Mouse (Mus musculus) neural tube, embryonic 15.5 days (tissue): ENCODE measurements around the gene Gigyf1. TPM values are rescaled to one million over a fixed set of nuclear protein-coding genes. Genes with fewer than 3 reads are reported as not detected.

Experiments used
- ATAC-seq: fragments of 200-750 bp; cut with Nextera tagmentation; 2 replicates; pipeline ENCODE4 v1.8.0; 2017; ENCODE audit warnings: mild to moderate bottlenecking, moderate TSS enrichment, moderate library complexity; ENCODE audit not compliant: low FRiP score
- H3K27ac ChIP-seq: fragments of 300-500 bp; sonication (generic); replicated peaks from 2 replicates; pipeline ENCODE4 v1.5.1; 2015; ENCODE audit warnings: mild to moderate bottlenecking, inconsistent platforms
- H3K27me3 ChIP-seq: fragments of 300-500 bp; sonication (generic); replicated peaks from 2 replicates; pipeline ENCODE4 v1.6.1; 2015; ENCODE audit warnings: inconsistent platforms
- H3K36me3 ChIP-seq: fragments of 300-500 bp; sonication (generic); 2 replicates; pipeline ENCODE4 v1.6.1; 2015; ENCODE audit warnings: inconsistent platforms
- H3K4me1 ChIP-seq: fragments of 300-500 bp; sonication (generic); 2 replicates; pipeline ENCODE4 v1.6.1; 2015; ENCODE audit warnings: inconsistent platforms
- H3K4me2 ChIP-seq: fragments of 300-500 bp; sonication (generic); 2 replicates; pipeline ENCODE4 v1.6.1; 2015; ENCODE audit warnings: inconsistent platforms, mild to moderate bottlenecking, moderate library complexity
- H3K4me3 ChIP-seq: fragments of 300-500 bp; sonication (generic); replicated peaks from 2 replicates; pipeline ENCODE4 v1.5.1; 2015; ENCODE audit warnings: mild to moderate bottlenecking, inconsistent platforms
- H3K9ac ChIP-seq: fragments of 300-500 bp; sonication (generic); replicated peaks from 2 replicates; pipeline ENCODE4 v1.6.1; 2015; ENCODE audit warnings: mild to moderate bottlenecking, inconsistent platforms
- H3K9me3 ChIP-seq: fragments of 300-500 bp; sonication (generic); replicated peaks from 2 replicates; pipeline ENCODE4 v1.6.1; 2016; ENCODE audit warnings: inconsistent platforms
- WGBS: fragments of 180-500 bp; shearing (Covaris S2); methylation state at CpG from one replicate; pipeline ENCODE4 v1.1.7; 2015; ENCODE audit warnings: mixed read lengths; 5-methylcytosine and 5-hydroxymethylcytosine counted together
- polyA plus RNA-seq: library from polyadenylated mRNA; unstranded; fragments of >200 nt; fragmentation: Nextera tagmentation; extraction: Ambion mirVana; gene quantifications from 2 replicates; pipeline ENCODE4 v1.2.1, GENCODE M21; 2015

The Gigyf1 gene
- polyA plus RNA-seq, 1 experiment from 2014 or later: 16.7 TPM

GRCm38 (mm10) chr5:137501709-137502666, 16.4 kb upstream of the Gigyf1 start, which contains the start of gene Pop7:
Gene Pop7 (minus strand): TSS chr5:137502518.
- 2% methylated on average over 64 of the region's 64 CpGs for WGBS
- H3K27me3 ChIP-seq: no peaks in the 10 kb centered on the region

GRCm38 (mm10) chr5:137502667-137503110, 15.7 kb upstream of the Gigyf1 start:
- H3K4me1 ChIP-seq: peaks cover 19% of the 10 kb centered on the region
- no peaks in the 10 kb centered on the region for H3K9me3 ChIP-seq
- H3K9ac ChIP-seq: peak overlapping the region; percentile 64
- under 1% methylated on average over 29 of the region's 30 CpGs for WGBS
- H3K4me2 ChIP-seq: peak overlapping the region; percentile 84
- H3K4me3 ChIP-seq: peak overlapping the region; percentile 64
- no peaks in the 10 kb centered on the region for H3K27me3 ChIP-seq
- no peaks in the 10 kb centered on the region for H3K36me3 ChIP-seq
- H3K27ac ChIP-seq: peak overlapping the region; percentile 99
- ATAC-seq: peak; percentile 82

More at GRCm38 (mm10) chr5:137501709-137502666, 16.4 kb upstream of the Gigyf1 start, which contains the start of gene Pop7:
- H3K27ac ChIP-seq: peak within 1 kb of the TSS; percentile 99
- no peaks in the 10 kb centered on the region for H3K9me3 ChIP-seq
- H3K36me3 ChIP-seq: no peaks in the 10 kb centered on the region
- H3K4me2 ChIP-seq: peak within 1 kb of the TSS; percentile 84
- H3K4me3 ChIP-seq: peak within 1 kb of the TSS; percentile 64
- ATAC-seq: peak; percentile 97
- H3K4me1 ChIP-seq: peaks cover 19% of the 10 kb centered on the region
- peak within 1 kb of the TSS; percentile 64 for H3K9ac ChIP-seq

- Histone ChIP-seq H3K27me3 (no peaks in the 10 kb centered on the region), H3K9ac (no peak overlapping the region), H3K4me1 (peaks cover 19% of the 10 kb centered on the region), H3K4me3 (no peak overlapping the region), H3K27ac (no peak overlapping the region), H3K9me3 (no peaks in the 10 kb centered on the region), H3K4me2 (no peak overlapping the region), H3K36me3 (no peaks in the 10 kb centered on the region)
- WGBS: 86% methylated on average over 6 of the region's 6 CpGs
- no peak for ATAC-seq
Measured at GRCm38 (mm10) chr5:137504041-137504440, 14.3 kb upstream of the Gigyf1 start.

- peak overlapping the region; percentile 99 for H3K9ac ChIP-seq
- peak overlapping the region; percentile 77 for H3K4me2 ChIP-seq
- WGBS: 3% methylated on average over 28 of the region's 52 CpGs
- ATAC-seq: peak; percentile 72
- peak overlapping the region; percentile 88 for H3K27ac ChIP-seq
- H3K9me3 ChIP-seq: no peaks in the 10 kb centered on the region
- peak overlapping the region; percentile 84 for H3K4me3 ChIP-seq
- H3K27me3 ChIP-seq: no peaks in the 10 kb centered on the region
- H3K4me1 ChIP-seq: peaks cover 43% of the 10 kb centered on the region
- H3K36me3 ChIP-seq: no peaks in the 10 kb centered on the region
Measured at GRCm38 (mm10) chr5:137510014-137510501, 8.3 kb upstream of the Gigyf1 start.

GRCm38 (mm10) chr5:137510573-137511390, 7.6 kb upstream of the Gigyf1 start:
- peak; percentile 28; the same call in 1 of the 2 replicates for ATAC-seq
- peak overlapping the region; percentile 77 for H3K4me2 ChIP-seq
- WGBS: under 1% methylated on average over 40 of the region's 83 CpGs

GRCm38 (mm10) chr5:137511706-137512105, 6.6 kb upstream of the Gigyf1 start:
- H3K27me3 ChIP-seq: no peaks in the 10 kb centered on the region
- H3K27ac ChIP-seq: 0 out of 2 replicates have a peak overlapping the region, but pooled peaks have one; percentile 0
- H3K4me2 ChIP-seq: peak overlapping the region; percentile 77
- no peak for ATAC-seq
- H3K36me3 ChIP-seq: no peaks in the 10 kb centered on the region
- peak overlapping the region; percentile 84 for H3K4me3 ChIP-seq
- no peaks in the 10 kb centered on the region for H3K9me3 ChIP-seq
- H3K4me1 ChIP-seq: peaks cover 55% of the 10 kb centered on the region
- WGBS: 50% methylated on average over 3 of the region's 3 CpGs
- H3K9ac ChIP-seq: peak overlapping the region; percentile 99

More at GRCm38 (mm10) chr5:137510573-137511390, 7.6 kb upstream of the Gigyf1 start:
- Histone ChIP-seq H3K4me1 (peaks cover 50% of the 10 kb centered on the region), H3K9me3 (no peaks in the 10 kb centered on the region), H3K27ac (peak overlapping the region; percentile 88), H3K36me3 (no peaks in the 10 kb centered on the region), H3K4me3 (peak overlapping the region; percentile 84), H3K27me3 (no peaks in the 10 kb centered on the region), H3K9ac (peak overlapping the region; percentile 99)

- H3K27ac ChIP-seq: 0 out of 2 replicates have a peak overlapping the region, but pooled peaks have one; percentile 9
- peaks cover under 1% of the 10 kb centered on the region for H3K36me3 ChIP-seq
- H3K4me1 ChIP-seq: peaks cover 55% of the 10 kb centered on the region
- no peaks in the 10 kb centered on the region for H3K27me3 ChIP-seq
- H3K4me2 ChIP-seq: peak overlapping the region; percentile 77
- no peaks in the 10 kb centered on the region for H3K9me3 ChIP-seq
- H3K4me3 ChIP-seq: peak overlapping the region; percentile 84; the same call in 1 of the 2 replicates
- ATAC-seq: peak; percentile 49; the same call in 1 of the 2 replicates
- peak overlapping the region; percentile 99 for H3K9ac ChIP-seq
- 82% methylated on average over 11 of the region's 11 CpGs for WGBS
Measured at GRCm38 (mm10) chr5:137512847-137513794, 5.2 kb upstream of the Gigyf1 start.

GRCm38 (mm10) chr5:137513951-137514721, 4.2 kb upstream of the Gigyf1 start:
- Histone ChIP-seq H3K27me3 (no peaks in the 10 kb centered on the region), H3K9me3 (no peaks in the 10 kb centered on the region), H3K4me2 (0 out of 2 replicates have a peak overlapping the region, but pooled peaks have one; percentile 77), H3K4me3 (no peak overlapping the region), H3K36me3 (peaks cover 11% of the 10 kb centered on the region), H3K4me1 (peaks cover 55% of the 10 kb centered on the region), H3K9ac (peak overlapping the region; percentile 23), H3K27ac (no peak overlapping the region)
- ATAC-seq: no peak
- WGBS: 83% methylated on average over 12 of the region's 12 CpGs

GRCm38 (mm10) chr5:137514811-137515210, 3.5 kb upstream of the Gigyf1 start:
- H3K9ac ChIP-seq: no peak overlapping the region
- H3K4me1 ChIP-seq: peaks cover 52% of the 10 kb centered on the region

More at GRCm38 (mm10) chr5:137514811-137515210, 3.5 kb upstream of the Gigyf1 start:
- H3K9me3 ChIP-seq: no peaks in the 10 kb centered on the region
- WGBS: 94% methylated on average over 3 of the region's 3 CpGs
- H3K36me3 ChIP-seq: peaks cover 18% of the 10 kb centered on the region
- ATAC-seq: no peak
- no peak overlapping the region for H3K27ac ChIP-seq
- no peak overlapping the region for H3K4me2 ChIP-seq
- H3K4me3 ChIP-seq: no peak overlapping the region
- H3K27me3 ChIP-seq: no peaks in the 10 kb centered on the region
